Mouse (Mus musculus) retina, embryonic 14.5 days (tissue): ENCODE results near the gene 4930522L14Rik.
"Not testable (repeated sequence)": the region's sequence is repeated elsewhere in the genome, so short reads cannot be mapped to it uniquely, and the experiment has no call there.

Experiments used
- DNase-seq: peaks from one replicate; pipeline ENCODE4 v3.0.0-alpha.2; 2015; ENCODE audit warnings: low spot score

4930522L14Rik gene

GRCm38 (mm10) chr5:109751391-109752071 lies at the start of gene 4930522L14Rik:
4930522L14Rik (minus strand) TSS chr5:109751886.
- DNase-seq: peak; percentile 51

GRCm38 (mm10) chr5:109801466-109801865 lies 49.8 kb upstream of the 4930522L14Rik start:
- DNase-seq: not testable (repeated sequence)

- DNase-seq: not testable (repeated sequence)
Observed at GRCm38 (mm10) chr5:109799948-109800347, 48.3 kb upstream of the 4930522L14Rik start.

- DNase-seq: not testable (repeated sequence)
Observed at GRCm38 (mm10) chr5:109797017-109797416, 45.3 kb upstream of the 4930522L14Rik start.

- peak; percentile 59 for DNase-seq
Observed at GRCm38 (mm10) chr5:109795967-109796652, 44.4 kb upstream of the 4930522L14Rik start.

- not testable (repeated sequence) for DNase-seq
Observed at GRCm38 (mm10) chr5:109752073-109752780, 541 bp upstream of the 4930522L14Rik start.

GRCm38 (mm10) chr5:109745081-109745480 lies 6.6 kb downstream of the 4930522L14Rik start:
- DNase-seq: not testable (repeated sequence)

- DNase-seq: not testable (repeated sequence)
Observed at GRCm38 (mm10) chr5:109717341-109717740, 34.3 kb downstream of the 4930522L14Rik start.

GRCm38 (mm10) chr5:109691205-109691965 lies 60.3 kb downstream of the 4930522L14Rik start:
- not testable (repeated sequence) for DNase-seq

GRCm38 (mm10) chr5:109690537-109691201 lies 61.0 kb downstream of the 4930522L14Rik start, which contains the start of gene 5430403G16Rik:
5430403G16Rik (minus strand) TSS chr5:109691041.
- DNase-seq: peak; percentile 88
